Mouse (Mus musculus) mouse trophoblast stem cell (cell line): Measurements from ENCODE around the gene Zfp324.

Experiments used
- in situ Hi-C, 2 experiments: fragments of 300-500 bp; cut with MseI, MboI; formaldehyde crosslinking; loops; 2 replicates in 1 of 2; 3 replicates in 1 of 2; pipeline ENCODE4 v1.15.1; 2025

Gene Zfp324

GRCm38 (mm10) chr7:13009143-13010004 is 43.7 kb downstream of the Zfp324 start:
- in situ Hi-C loops = loop anchor here in 1 of 2 experiments (5.0 kb wide), 1 partner anchor 38 kb away; no protein-coding TSS in a partner anchor

- in situ Hi-C loops = no loop called here
Measured at GRCm38 (mm10) chr7:13010005-13010908, 44.6 kb downstream of the Zfp324 start, which contains the start of gene Zbtb45. Gene Zbtb45, minus strand, starts transcription at chr7:13010034.

- in situ Hi-C loops = no loop called here
Measured at GRCm38 (mm10) chr7:13013671-13014070, 48.0 kb downstream of the Zfp324 start.

GRCm38 (mm10) chr7:13014275-13014839 is 48.7 kb downstream of the Zfp324 start:
- in situ Hi-C loops = no loop called here

GRCm38 (mm10) chr7:13015217-13015616 is 49.6 kb downstream of the Zfp324 start:
- in situ Hi-C loops = no loop called here

GRCm38 (mm10) chr7:13022773-13023535 is 57.3 kb downstream of the Zfp324 start:
- in situ Hi-C loops = no loop called here
